Mouse (Mus musculus): Measurements from ENCODE around the gene Snx20. TPM values are rescaled to one million over a fixed set of nuclear protein-coding genes. Genes with fewer than 3 reads are reported as not detected.
"Not testable (repeated sequence)": the region's sequence is repeated elsewhere in the genome, so short reads cannot be mapped to it uniquely, and the experiment has no call there.

Gene Snx20
- polyA plus RNA-seq, 1 experiment, result not detected

- no peaks in the 10 kb centered on the region for H3K27me3 ChIP-seq (ENCODE audit: control insufficient read depth, insufficient read depth, low read length, poor library complexity, severe bottlenecking)
- no peaks in the 10 kb centered on the region for H3K4me1 ChIP-seq (ENCODE audit: control insufficient read depth, insufficient read depth, low read length)
- no peak overlapping the region for H3K9ac ChIP-seq (ENCODE audit: low read depth, poor library complexity, severe bottlenecking)
- H3K36me3 ChIP-seq (ENCODE audit: control insufficient read depth, insufficient read depth, low read length, poor library complexity, severe bottlenecking), result no peaks in the 10 kb centered on the region
- H3K4me3 ChIP-seq (ENCODE audit: low read depth, low read length), result no peak overlapping the region
- H3K27ac ChIP-seq (ENCODE audit: insufficient read depth, low read length), result no peak overlapping the region
- no peak for TF ChIP-seq CTCF (IDR thresholded peaks at IDR 0.05; ENCODE audit: low read depth, low read length)
- no peak for TF ChIP-seq EP300 (IDR thresholded peaks at IDR 0.05; ENCODE audit: insufficient read depth, low read depth, low read length)
- no peak for TF ChIP-seq POLR2A (IDR thresholded peaks at IDR 0.05; ENCODE audit: insufficient read depth, low read length)
- H3K9me3 ChIP-seq (replicated peaks; ENCODE audit: control insufficient read depth, insufficient read depth, low read length, poor library complexity, severe bottlenecking), result no peaks in the 10 kb centered on the region
These were observed 29.0 kb upstream of the Snx20 start for GRCm38 (mm10) chr8:88664947-88665346.

- H3K4me1 ChIP-seq (ENCODE audit: control insufficient read depth, insufficient read depth, low read length), result no peaks in the 10 kb centered on the region
- H3K9me3 ChIP-seq (replicated peaks; ENCODE audit: control insufficient read depth, insufficient read depth, low read length, poor library complexity, severe bottlenecking), result no peaks in the 10 kb centered on the region
- H3K27me3 ChIP-seq (ENCODE audit: control insufficient read depth, insufficient read depth, low read length, poor library complexity, severe bottlenecking), result no peaks in the 10 kb centered on the region
- H3K27ac ChIP-seq (ENCODE audit: insufficient read depth, low read length), result no peak overlapping the region
- no peaks in the 10 kb centered on the region for H3K36me3 ChIP-seq (ENCODE audit: control insufficient read depth, insufficient read depth, low read length, poor library complexity, severe bottlenecking)
- no peak overlapping the region for H3K9ac ChIP-seq (ENCODE audit: low read depth, poor library complexity, severe bottlenecking)
- no peak for TF ChIP-seq CTCF (IDR thresholded peaks at IDR 0.05; ENCODE audit: low read depth, low read length)
- no peak for TF ChIP-seq POLR2A (IDR thresholded peaks at IDR 0.05; ENCODE audit: insufficient read depth, low read length)
- TF ChIP-seq EP300 (IDR thresholded peaks at IDR 0.05; ENCODE audit: insufficient read depth, low read depth, low read length), result no peak
- H3K4me3 ChIP-seq (ENCODE audit: low read depth, low read length), result no peak overlapping the region
These were observed 28.2 kb upstream of the Snx20 start for GRCm38 (mm10) chr8:88664121-88664520.

GRCm38 (mm10) chr8:88662401-88662821 is 26.5 kb upstream of the Snx20 start:
- no peaks in the 10 kb centered on the region for H3K4me1 ChIP-seq (ENCODE audit: control insufficient read depth, insufficient read depth, low read length)
- no peaks in the 10 kb centered on the region for H3K36me3 ChIP-seq (ENCODE audit: control insufficient read depth, insufficient read depth, low read length, poor library complexity, severe bottlenecking)
- no peaks in the 10 kb centered on the region for H3K27me3 ChIP-seq (ENCODE audit: control insufficient read depth, insufficient read depth, low read length, poor library complexity, severe bottlenecking)
- H3K27ac ChIP-seq (ENCODE audit: insufficient read depth, low read length), result no peak overlapping the region
- no peak overlapping the region for H3K4me3 ChIP-seq (ENCODE audit: low read depth, low read length)
- no peak overlapping the region for H3K9ac ChIP-seq (ENCODE audit: low read depth, poor library complexity, severe bottlenecking)
- H3K9me3 ChIP-seq (replicated peaks; ENCODE audit: control insufficient read depth, insufficient read depth, low read length, poor library complexity, severe bottlenecking), result no peaks in the 10 kb centered on the region
- TF ChIP-seq CTCF (IDR thresholded peaks at IDR 0.05; ENCODE audit: low read depth, low read length) (no peak), EP300 (IDR thresholded peaks at IDR 0.05; ENCODE audit: insufficient read depth, low read depth, low read length) (no peak), POLR2A (IDR thresholded peaks at IDR 0.05; ENCODE audit: insufficient read depth, low read length) (no peak)

GRCm38 (mm10) chr8:88659873-88660272 is 23.9 kb upstream of the Snx20 start:
- no peak overlapping the region for H3K4me3 ChIP-seq (ENCODE audit: low read depth, low read length)
- H3K9me3 ChIP-seq (replicated peaks; ENCODE audit: control insufficient read depth, insufficient read depth, low read length, poor library complexity, severe bottlenecking), result 0 out of 2 replicates have a peak, but pooled peaks cover 2% of the 10 kb centered on the region
- H3K9ac ChIP-seq (ENCODE audit: low read depth, poor library complexity, severe bottlenecking), result no peak overlapping the region
- no peaks in the 10 kb centered on the region for H3K27me3 ChIP-seq (ENCODE audit: control insufficient read depth, insufficient read depth, low read length, poor library complexity, severe bottlenecking)
- no peak for TF ChIP-seq EP300 (IDR thresholded peaks at IDR 0.05; ENCODE audit: insufficient read depth, low read depth, low read length)
- TF ChIP-seq CTCF (IDR thresholded peaks at IDR 0.05; ENCODE audit: low read depth, low read length), result no peak
- TF ChIP-seq POLR2A (IDR thresholded peaks at IDR 0.05; ENCODE audit: insufficient read depth, low read length), result no peak
- no peaks in the 10 kb centered on the region for H3K4me1 ChIP-seq (ENCODE audit: control insufficient read depth, insufficient read depth, low read length)
- no peaks in the 10 kb centered on the region for H3K36me3 ChIP-seq (ENCODE audit: control insufficient read depth, insufficient read depth, low read length, poor library complexity, severe bottlenecking)
- no peak overlapping the region for H3K27ac ChIP-seq (ENCODE audit: insufficient read depth, low read length)

- TF ChIP-seq POLR2A (IDR thresholded peaks at IDR 0.05; ENCODE audit: insufficient read depth, low read length) (no peak), EP300 (IDR thresholded peaks at IDR 0.05; ENCODE audit: insufficient read depth, low read depth, low read length) (no peak), CTCF (IDR thresholded peaks at IDR 0.05; ENCODE audit: low read depth, low read length) (no peak)
- H3K36me3 ChIP-seq (ENCODE audit: control insufficient read depth, insufficient read depth, low read length, poor library complexity, severe bottlenecking), result no peaks in the 10 kb centered on the region
- no peak overlapping the region for H3K4me3 ChIP-seq (ENCODE audit: low read depth, low read length)
- no peaks in the 10 kb centered on the region for H3K4me1 ChIP-seq (ENCODE audit: control insufficient read depth, insufficient read depth, low read length)
- H3K27me3 ChIP-seq (ENCODE audit: control insufficient read depth, insufficient read depth, low read length, poor library complexity, severe bottlenecking), result no peaks in the 10 kb centered on the region
- H3K27ac ChIP-seq (ENCODE audit: insufficient read depth, low read length), result no peak overlapping the region
- 0 out of 2 replicates have a peak, but pooled peaks cover 2% of the 10 kb centered on the region for H3K9me3 ChIP-seq (replicated peaks; ENCODE audit: control insufficient read depth, insufficient read depth, low read length, poor library complexity, severe bottlenecking)
- no peak overlapping the region for H3K9ac ChIP-seq (ENCODE audit: low read depth, poor library complexity, severe bottlenecking)
These were observed 19.4 kb upstream of the Snx20 start for GRCm38 (mm10) chr8:88655334-88655733.

GRCm38 (mm10) chr8:88651122-88651521 is 15.2 kb upstream of the Snx20 start:
- not testable (repeated sequence) for H3K9ac ChIP-seq (ENCODE audit: low read depth, poor library complexity, severe bottlenecking); H3K27ac ChIP-seq (ENCODE audit: insufficient read depth, low read length); H3K4me1 ChIP-seq (ENCODE audit: control insufficient read depth, insufficient read depth, low read length); H3K4me3 ChIP-seq (ENCODE audit: low read depth, low read length); H3K27me3 ChIP-seq (ENCODE audit: control insufficient read depth, insufficient read depth, low read length, poor library complexity, severe bottlenecking); H3K36me3 ChIP-seq (ENCODE audit: control insufficient read depth, insufficient read depth, low read length, poor library complexity, severe bottlenecking); H3K9me3 ChIP-seq (replicated peaks; ENCODE audit: control insufficient read depth, insufficient read depth, low read length, poor library complexity, severe bottlenecking)
